Comparison of ENCODE assay signal across 8 mouse cellular contexts in genomic region chr4:136206943-136207342, GRCm38 (mm10). TPM values are rescaled to one million over a fixed set of nuclear protein-coding genes. Genes with fewer than 3 reads are reported as not detected.
DNase-seq lines count a peak whose midpoint lies in the region; ATAC-seq and TF ChIP-seq lines count a peak whose summit lies in the region.

No protein-coding gene starts in this region.

- H3K27me3 ChIP-seq in heart, postnatal 0 days (ENCODE audit: control insufficient read depth, insufficient read depth, low read length): no peaks in the 10 kb centered on the region
- no peaks in the 10 kb centered on the region for H3K27me3 ChIP-seq in lung, postnatal 0 days (replicated peaks; ENCODE audit: insufficient read depth, low read length)

- H3K27ac ChIP-seq in heart, postnatal 0 days (ENCODE audit: low read depth): no peak overlapping the region
- peak overlapping the region; percentile 74 for H3K27ac ChIP-seq in lung, postnatal 0 days (ENCODE audit: low read length)

- H3K9me3 ChIP-seq in heart, postnatal 0 days (replicated peaks; ENCODE audit: control insufficient read depth, low read length): no peaks in the 10 kb centered on the region
- no peaks in the 10 kb centered on the region for H3K9me3 ChIP-seq in lung, postnatal 0 days (ENCODE audit: low read length)

- TF ChIP-seq EP300 in heart, postnatal 0 days (IDR thresholded peaks at IDR 0.05; ENCODE audit: low read depth): no peak
- no peak for TF ChIP-seq EP300 in lung, postnatal 0 days (IDR thresholded peaks at IDR 0.05)

- DNase-seq in kidney, adult 9 months: peak; percentile 32
- DNase-seq in kidney, postnatal 25 days: no peak
- peak; percentile 93 for DNase-seq in R1 (ENCODE audit: low read depth, low spot score)
- no peak for DNase-seq in heart, postnatal 0 days (ENCODE audit: low spot score)
- peak; percentile 46 for DNase-seq in lung, postnatal 0 days (ENCODE audit: low spot score)
- no peak for DNase-seq in left cerebral cortex, postnatal 4 days
- DNase-seq in frontal cortex, postnatal 25 days (ENCODE audit: low spot score in 2 of 2): no peak
- DNase-seq in embryo, embryonic 10.5 days (ENCODE audit: low spot score): no peak

- peak overlapping the region; percentile 60 for H3K4me3 ChIP-seq in heart, postnatal 0 days (ENCODE audit: low read depth, low read length)
- peak overlapping the region; percentile 57 for H3K4me3 ChIP-seq in lung, postnatal 0 days (ENCODE audit: low read depth, low read length)

- ATAC-seq in heart, postnatal 0 days (ENCODE audit: insufficient read depth, low read depth): no peak
- peak; percentile 4; the same call in 1 of the 2 replicates for ATAC-seq in lung, postnatal 0 days

- intact Hi-C loops in left cerebral cortex, postnatal 4 days (cut with DNase I): loop anchor here (5.0 kb wide), 1 partner anchor 35 kb away; no protein-coding TSS in a partner anchor

- H3K36me3 ChIP-seq in heart, postnatal 0 days (replicated peaks; ENCODE audit: control insufficient read depth, insufficient read depth, low read length): no peaks in the 10 kb centered on the region
- no peaks in the 10 kb centered on the region for H3K36me3 ChIP-seq in lung, postnatal 0 days (ENCODE audit: insufficient read depth, low read length)

- no peak for TF ChIP-seq CTCF in heart, postnatal 0 days (IDR thresholded peaks at IDR 0.05; ENCODE audit: low read depth)
- no peak for TF ChIP-seq CTCF in lung, postnatal 0 days (IDR thresholded peaks at IDR 0.05)

- peak overlapping the region; percentile 91 for H3K4me2 ChIP-seq in heart, postnatal 0 days (ENCODE audit: low read depth, low read length)
- H3K4me2 ChIP-seq in lung, postnatal 0 days (replicated peaks; ENCODE audit: low read depth, low read length): peak overlapping the region; percentile 97

- peak overlapping the region; percentile 44; the same call in 1 of the 2 replicates for H3K9ac ChIP-seq in heart, postnatal 0 days (replicated peaks; ENCODE audit: low read depth, low read length)
- peak overlapping the region; percentile 44; the same call in 1 of the 2 replicates for H3K9ac ChIP-seq in lung, postnatal 0 days (replicated peaks; ENCODE audit: low read depth)

- WGBS in heart, postnatal 0 days: 9% methylated on average over 6 of the region's 6 CpGs
- WGBS in lung, postnatal 0 days: 5% methylated on average over 6 of the region's 6 CpGs

- H3K4me1 ChIP-seq in heart, postnatal 0 days (ENCODE audit: control insufficient read depth, insufficient read depth): peaks cover 12% of the 10 kb centered on the region
- no peaks in the 10 kb centered on the region; the same call in 1 of the 2 replicates for H3K4me1 ChIP-seq in lung, postnatal 0 days (ENCODE audit: insufficient read depth, low read depth, low read length)

RNA-seq across cellular contexts. Expression of gene Asap3, which starts 0.8 kb away (rescaled TPM):
- total RNA-seq in heart, postnatal 0 days (2014; rRNA removed; ENCODE audit: low replicate concordance): 2.9 and 3.2 TPM in 2 replicates
- 1.7 and 2.0 TPM in 2 replicates for polyA plus RNA-seq in heart, postnatal 0 days (2015; fragmentation: Nextera tagmentation; extraction: Ambion mirVana)
- polyA plus RNA-seq in lung, postnatal 0 days (2015; fragmentation: Nextera tagmentation; extraction: Ambion mirVana): 5.4 and 5.5 TPM in 2 replicates
- 1 to 10 TPM; 4.2 to 4.9 TPM for total RNA-seq in left cerebral cortex, postnatal 4 days (2021)

RNA-seq across cellular contexts. Expression of gene E2f2, which starts 34.7 kb away (rescaled TPM):
- 6.4 and 6.9 TPM in 2 replicates for total RNA-seq in heart, postnatal 0 days (2014; rRNA removed; ENCODE audit: low replicate concordance)
- 2.4 and 2.6 TPM in 2 replicates for polyA plus RNA-seq in heart, postnatal 0 days (2015; fragmentation: Nextera tagmentation; extraction: Ambion mirVana)
- polyA plus RNA-seq in lung, postnatal 0 days (2015; fragmentation: Nextera tagmentation; extraction: Ambion mirVana): 17.8 and 19.1 TPM in 2 replicates
- total RNA-seq in left cerebral cortex, postnatal 4 days (2021): 1 to 10 TPM; 1.4 to 1.5 TPM

RNA-seq across cellular contexts. Expression of gene Tcea3, which starts 40.6 kb away (rescaled TPM):
- 28.6 and 36.6 TPM in 2 replicates for total RNA-seq in heart, postnatal 0 days (2014; rRNA removed; ENCODE audit: low replicate concordance)
- polyA plus RNA-seq in heart, postnatal 0 days (2015; fragmentation: Nextera tagmentation; extraction: Ambion mirVana): 103 and 105 TPM in 2 replicates
- 26.8 and 29.1 TPM in 2 replicates for polyA plus RNA-seq in lung, postnatal 0 days (2015; fragmentation: Nextera tagmentation; extraction: Ambion mirVana)
- 1 to 10 TPM in 1 of 2 experiments, under 1 TPM in 1; 0.92 to 1.2 TPM for total RNA-seq in left cerebral cortex, postnatal 4 days (2021)

Comparison
In these comparisons a context has a peak if more than half of its experiments do, and no peak if none do; other contexts are left out.
1. DNase-seq: peak in kidney, adult 9 months (single experiment), R1 (single experiment) and lung, postnatal 0 days (single experiment); none in kidney, postnatal 25 days (0 of 2), heart, postnatal 0 days (single experiment), left cerebral cortex, postnatal 4 days (single experiment), frontal cortex, postnatal 25 days (0 of 2) and embryo, embryonic 10.5 days (single experiment).
2. RNA of gene Tcea3, which starts 40.6 kb away (total RNA-seq): 28.6 to 36.6 TPM in heart, postnatal 0 days; 0.92 to 1.2 TPM in left cerebral cortex, postnatal 4 days; every median in the first group is over 10 times any median in the second.